Mouse (Mus musculus): ENCODE results near the gene Sri.
A peak's percentile ranks its signal among the peaks of the same experiment; 100 is the strongest.
"Not testable (repeated sequence)": the region's sequence is repeated elsewhere in the genome, so short reads cannot be mapped to it uniquely, and the experiment has no call there.

Sri gene

GRCm38 (mm10) chr5:8045855-8046254 lies at the start of gene Sri:
Gene Sri, plus strand, starts transcription at chr5:8046078.
- DNase-seq (ENCODE audit: low spot score) = no peak

GRCm38 (mm10) chr5:7996401-7997044 lies 49.4 kb upstream of the Sri start:
- peak; percentile 2 for DNase-seq (ENCODE audit: low spot score)

GRCm38 (mm10) chr5:7997086-7997485 lies 48.8 kb upstream of the Sri start:
- DNase-seq (ENCODE audit: low spot score) = no peak

- no peak for DNase-seq (ENCODE audit: low spot score)
These were observed 45.4 kb upstream of the Sri start for GRCm38 (mm10) chr5:8000466-8000865.

GRCm38 (mm10) chr5:8002827-8003226 lies 43.1 kb upstream of the Sri start:
- DNase-seq (ENCODE audit: low spot score) = no peak

- no peak for DNase-seq (ENCODE audit: low spot score)
These were observed 32.6 kb upstream of the Sri start for GRCm38 (mm10) chr5:8013276-8013675.

GRCm38 (mm10) chr5:8034596-8034995 lies 11.3 kb upstream of the Sri start:
- not testable (repeated sequence) for DNase-seq (ENCODE audit: low spot score)

- DNase-seq (ENCODE audit: low spot score) = no peak
These were observed 7.9 kb downstream of the Sri start for GRCm38 (mm10) chr5:8053827-8054226.

- DNase-seq (ENCODE audit: low spot score) = no peak
These were observed 9.8 kb downstream of the Sri start for GRCm38 (mm10) chr5:8055721-8056129.

- peak; percentile 56 for DNase-seq (ENCODE audit: low spot score)
These were observed 10.5 kb downstream of the Sri start for GRCm38 (mm10) chr5:8056141-8057017.

GRCm38 (mm10) chr5:8057018-8057323 lies 11.1 kb downstream of the Sri start:
- DNase-seq (ENCODE audit: low spot score) = no peak

- no peak for DNase-seq (ENCODE audit: low spot score)
These were observed 12.2 kb downstream of the Sri start for GRCm38 (mm10) chr5:8058056-8058455.

GRCm38 (mm10) chr5:8062469-8062868 lies 16.6 kb downstream of the Sri start:
- DNase-seq (ENCODE audit: low spot score) = no peak

- DNase-seq (ENCODE audit: low spot score) = no peak
These were observed 17.3 kb downstream of the Sri start for GRCm38 (mm10) chr5:8063207-8063606.

GRCm38 (mm10) chr5:8073406-8073805 lies 27.5 kb downstream of the Sri start:
- DNase-seq (ENCODE audit: low spot score) = no peak

GRCm38 (mm10) chr5:8073901-8074561 lies 28.2 kb downstream of the Sri start:
- DNase-seq (ENCODE audit: low spot score) = no peak

- DNase-seq (ENCODE audit: low spot score) = no peak
These were observed 31.6 kb downstream of the Sri start for GRCm38 (mm10) chr5:8077481-8077880.

GRCm38 (mm10) chr5:8082800-8083509 lies 37.1 kb downstream of the Sri start:
- no peak for DNase-seq (ENCODE audit: low spot score)

GRCm38 (mm10) chr5:8085661-8086060 lies 39.8 kb downstream of the Sri start:
- no peak for DNase-seq (ENCODE audit: low spot score)

- DNase-seq (ENCODE audit: low spot score) = no peak
These were observed 42.3 kb downstream of the Sri start for GRCm38 (mm10) chr5:8088147-8088546.

- DNase-seq (ENCODE audit: low spot score) = no peak
These were observed 49.0 kb downstream of the Sri start for GRCm38 (mm10) chr5:8094921-8095320.

GRCm38 (mm10) chr5:8095689-8096088 lies 49.8 kb downstream of the Sri start:
- DNase-seq (ENCODE audit: low spot score) = no peak

Data from left cerebral cortex, adult 11 months (tissue).